Mouse (Mus musculus): ENCODE data around the gene Ephb1. TPM values are rescaled to one million over a fixed set of nuclear protein-coding genes. Genes with fewer than 3 reads are reported as not detected.

Gene Ephb1
- total RNA-seq, 2 experiments from 2014 or later = 1.8 to 2.1 TPM

DNA sequence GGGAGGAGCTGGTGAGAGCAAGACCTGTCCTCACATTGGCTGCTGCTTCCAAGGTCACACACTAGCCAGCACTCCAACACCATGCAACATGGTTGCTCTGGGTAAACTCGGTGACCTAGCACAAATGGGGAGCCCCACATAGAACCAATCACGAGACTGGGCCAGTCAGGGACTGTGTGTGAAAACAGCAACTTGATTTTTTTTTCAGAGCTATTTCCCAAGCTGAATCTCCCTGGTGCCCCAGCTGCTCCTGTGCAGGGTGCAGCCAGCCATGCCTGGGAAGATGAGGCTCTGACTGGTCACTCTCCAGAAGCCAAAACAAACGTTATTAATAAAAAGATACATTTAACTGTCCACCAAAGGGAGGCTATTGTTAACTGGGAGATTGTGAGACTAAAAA, 173.2 kb downstream of the Ephb1 start:
- DNase-seq (ENCODE audit: low spot score in 2 of 2) = no peak

GRCm38 (mm10) chr9:102180486-102180885, 174.0 kb downstream of the Ephb1 start:
- no peak for DNase-seq (ENCODE audit: low spot score in 2 of 2)

DNA sequence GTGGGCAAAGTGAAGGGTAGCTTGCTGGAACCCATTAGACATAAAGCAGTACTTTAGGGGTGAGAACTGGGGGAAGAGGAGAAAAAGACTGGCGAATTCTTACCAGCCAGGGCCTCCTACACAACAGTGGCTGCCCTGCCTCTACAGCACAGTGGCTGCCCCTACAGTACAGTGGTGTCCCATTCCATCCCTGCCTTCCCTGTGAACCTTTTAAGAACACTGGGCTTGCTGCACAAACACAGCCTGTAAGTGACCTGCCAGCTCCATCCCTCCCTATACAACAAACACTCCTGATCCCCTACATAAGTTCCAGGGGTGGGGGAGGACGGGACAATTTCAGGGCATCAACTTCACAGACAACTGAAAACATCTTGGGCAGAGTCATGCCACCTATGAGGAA, 174.4 kb downstream of the Ephb1 start:
- DNase-seq (ENCODE audit: low spot score in 2 of 2) = no peak

DNA sequence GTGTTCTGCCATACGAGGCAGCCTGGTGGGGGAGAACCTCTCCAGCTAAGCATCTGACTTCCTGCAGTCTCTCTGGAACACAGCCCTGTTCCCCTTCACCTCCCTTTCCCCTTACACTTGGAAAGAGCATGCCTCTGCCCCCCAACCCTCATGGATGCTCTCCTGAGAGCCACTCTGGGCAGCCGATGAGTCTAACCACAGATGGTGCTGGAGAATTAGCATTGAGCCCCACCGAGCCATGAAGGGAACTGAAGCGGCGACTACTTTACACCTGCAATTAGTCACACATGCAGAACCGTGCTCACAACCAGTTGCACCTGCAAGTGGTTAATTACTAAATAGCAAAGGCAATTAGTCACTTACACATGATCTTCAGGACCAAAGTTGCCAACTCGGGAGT, 184.8 kb downstream of the Ephb1 start:
- DNase-seq (ENCODE audit: low spot score in 2 of 2) = no peak

- no peak for DNase-seq (ENCODE audit: low spot score in 2 of 2)
Observed at GRCm38 (mm10) chr9:102155876-102156275, 198.6 kb downstream of the Ephb1 start.

GRCm38 (mm10) chr9:102139181-102139580, 215.3 kb downstream of the Ephb1 start:
- DNase-seq (ENCODE audit: low spot score in 2 of 2) = no peak

- no peak for DNase-seq (ENCODE audit: low spot score in 2 of 2)
Observed at GRCm38 (mm10) chr9:102138671-102139070, 215.8 kb downstream of the Ephb1 start.

DNA sequence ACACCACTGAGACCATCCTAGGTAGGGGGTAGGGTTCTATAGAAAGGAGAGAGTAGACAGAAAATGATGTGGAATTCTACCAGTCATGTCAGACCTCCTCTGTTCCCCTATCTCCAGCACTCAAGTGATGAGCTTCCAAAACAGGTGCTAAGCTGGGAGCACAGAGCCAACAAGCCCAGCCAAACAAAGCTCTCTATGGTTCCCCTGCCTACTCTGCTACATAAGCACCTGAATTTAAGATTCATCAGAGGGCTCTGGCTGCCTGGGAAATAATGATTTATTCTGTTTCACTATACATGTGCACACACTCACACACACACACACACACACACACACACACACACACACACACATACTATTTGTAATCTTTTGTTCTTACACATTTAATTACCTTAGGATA, 216.3 kb downstream of the Ephb1 start:
- DNase-seq (ENCODE audit: low spot score in 2 of 2) = no peak

DNA sequence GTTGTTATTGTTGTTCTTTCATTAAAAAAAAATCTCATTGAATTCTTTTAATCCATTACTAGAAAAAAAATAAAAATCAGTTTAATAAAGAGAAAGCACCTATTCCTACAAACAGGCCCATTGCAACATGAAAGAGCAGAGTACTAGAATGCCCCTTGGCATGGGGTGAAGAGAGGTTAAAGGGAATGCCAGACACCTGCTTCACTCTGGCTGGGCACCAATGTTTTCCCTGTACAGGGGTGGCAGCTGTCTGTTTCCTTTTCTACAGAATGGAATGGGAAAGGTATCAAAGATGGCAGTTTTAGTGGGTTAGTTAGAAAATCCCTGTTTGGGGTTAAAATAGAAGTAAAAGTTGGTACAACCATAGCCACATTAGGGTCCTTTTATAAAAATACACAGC, 224.0 kb downstream of the Ephb1 start:
- DNase-seq (ENCODE audit: low spot score in 2 of 2) = no peak

- no peak for DNase-seq (ENCODE audit: low spot score in 2 of 2)
Observed at GRCm38 (mm10) chr9:102126510-102126909, 228.0 kb downstream of the Ephb1 start.

- no peak for DNase-seq (ENCODE audit: low spot score in 2 of 2)
Observed at GRCm38 (mm10) chr9:102122880-102123453, 231.5 kb downstream of the Ephb1 start.

- no peak for DNase-seq (ENCODE audit: low spot score in 2 of 2)
Observed at GRCm38 (mm10) chr9:102119422-102119821, 235.1 kb downstream of the Ephb1 start.

DNA sequence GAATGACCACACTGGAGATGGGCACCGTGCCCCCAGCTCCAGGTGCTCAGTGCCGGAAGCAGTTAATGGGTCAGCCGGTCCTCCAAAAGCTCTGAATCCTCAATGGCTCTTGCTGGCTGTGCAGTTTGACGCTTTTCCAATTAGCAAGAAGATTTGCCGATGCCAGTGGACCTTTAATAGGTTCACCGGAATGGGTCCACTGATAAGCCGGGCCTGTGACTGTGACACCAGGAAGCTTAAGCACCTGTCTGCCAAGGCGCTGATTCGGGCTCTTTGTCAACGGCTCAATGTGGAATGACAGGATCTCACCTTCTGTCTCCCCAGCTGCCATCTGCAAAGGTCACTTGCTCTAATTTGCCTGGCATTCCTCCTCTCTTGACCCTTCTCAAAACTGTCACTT, 239.2 kb downstream of the Ephb1 start:
- DNase-seq (ENCODE audit: low spot score in 2 of 2) = no peak

GRCm38 (mm10) chr9:102111471-102111870, 243.0 kb downstream of the Ephb1 start:
- no peak for DNase-seq (ENCODE audit: low spot score in 2 of 2)

- DNase-seq (ENCODE audit: low spot score in 2 of 2) = no peak
Observed at GRCm38 (mm10) chr9:102107978-102108377, 246.5 kb downstream of the Ephb1 start.

DNA sequence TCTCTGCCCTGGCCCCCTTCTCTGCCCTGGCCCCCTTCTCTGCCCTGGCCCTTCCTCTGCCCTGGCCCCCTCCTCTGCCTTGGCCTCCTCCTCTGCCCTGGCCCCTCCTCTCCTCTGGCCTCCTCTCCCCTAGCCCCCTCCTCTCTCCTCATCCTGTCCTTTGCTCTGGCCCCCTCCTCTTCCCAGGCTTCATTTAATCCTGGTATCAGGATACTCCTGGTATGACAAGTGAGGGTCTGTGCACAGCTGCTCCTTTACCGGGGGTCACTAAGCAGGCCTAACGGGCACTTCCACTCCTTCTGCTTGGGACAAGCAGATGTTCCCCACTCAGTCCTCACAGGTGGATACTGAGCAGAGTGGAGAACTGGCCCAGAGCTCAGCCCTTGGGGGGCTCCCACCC, 247.3 kb downstream of the Ephb1 start:
- DNase-seq (ENCODE audit: low spot score in 2 of 2) = no peak

DNA sequence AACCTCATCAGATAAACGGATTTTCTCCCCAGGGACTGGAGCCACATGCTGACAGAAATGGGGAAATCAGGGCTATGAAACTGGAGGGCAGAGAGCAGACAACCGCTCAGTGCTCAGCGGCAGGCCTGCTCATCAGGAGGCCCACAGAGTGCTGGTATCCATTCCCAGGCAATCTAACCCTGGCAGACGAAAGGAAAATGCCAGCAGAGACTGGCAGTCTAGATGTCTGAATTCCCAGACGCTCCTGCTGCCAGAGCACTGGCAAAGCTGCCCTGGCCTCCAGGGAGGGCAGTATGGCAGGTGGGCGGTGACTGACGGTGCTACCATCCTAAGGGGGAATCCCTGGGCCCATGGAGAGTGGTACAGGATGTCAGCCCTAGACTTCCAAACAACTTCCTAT, 257.7 kb downstream of the Ephb1 start:
- DNase-seq (ENCODE audit: low spot score in 2 of 2) = no peak

GRCm38 (mm10) chr9:102088598-102088997, 265.9 kb downstream of the Ephb1 start:
- DNase-seq (ENCODE audit: low spot score in 2 of 2) = no peak

DNA sequence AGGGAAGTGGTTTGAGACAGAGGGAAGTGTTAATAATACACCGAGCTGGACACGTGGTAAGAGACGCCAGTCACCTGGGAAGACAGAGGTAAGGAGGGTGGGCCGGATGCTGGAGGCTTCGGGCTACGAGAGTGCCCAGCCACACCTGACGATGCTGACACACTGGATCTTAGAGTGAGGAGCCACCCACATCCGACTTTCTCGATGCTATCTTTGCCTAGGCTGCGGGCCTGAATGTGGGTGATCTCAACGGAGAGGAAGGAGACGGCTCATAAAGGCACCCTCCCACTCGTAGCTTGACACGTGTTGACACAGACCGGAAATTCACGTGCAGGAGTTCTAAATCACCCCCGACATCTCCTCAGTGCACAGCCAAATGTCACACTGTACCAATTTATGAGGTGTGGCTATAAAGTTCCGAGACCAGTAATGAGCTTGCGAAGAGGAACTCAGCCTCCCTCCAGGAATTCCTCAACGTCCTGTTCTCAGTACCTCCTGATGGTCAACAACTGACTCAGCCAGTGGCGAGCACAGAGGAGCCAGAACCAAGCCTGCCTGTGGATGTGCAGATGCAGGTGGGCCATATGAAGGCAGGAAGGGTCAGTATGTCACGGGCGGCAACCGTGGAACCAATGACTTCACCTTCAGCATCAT, 268.3 kb downstream of the Ephb1 start:
- DNase-seq (ENCODE audit: low spot score in 2 of 2) = no peak

DNA sequence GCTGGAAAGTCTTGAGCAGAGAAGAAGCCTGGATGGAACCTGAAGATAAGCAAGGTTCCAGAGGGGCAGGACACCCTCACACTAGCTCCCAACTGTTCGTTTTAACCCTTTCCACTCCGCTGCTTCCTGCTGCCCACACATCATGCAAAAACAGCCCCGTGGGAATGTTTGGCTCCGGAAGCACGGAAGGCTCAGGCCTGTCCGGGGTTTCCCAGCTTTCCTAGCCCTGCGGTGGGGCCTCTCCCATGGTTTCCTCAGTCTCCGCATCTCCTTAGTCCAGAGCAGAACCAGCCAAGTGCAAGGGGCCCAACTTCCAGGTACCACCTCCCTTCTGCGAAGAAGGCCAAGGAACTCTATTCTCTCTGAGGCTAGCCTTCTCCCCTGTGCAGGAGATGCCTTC, 269.0 kb downstream of the Ephb1 start:
- no peak for DNase-seq (ENCODE audit: low spot score in 2 of 2)

GRCm38 (mm10) chr9:102080934-102081333, 273.6 kb downstream of the Ephb1 start:
- no peak for DNase-seq (ENCODE audit: low spot score in 2 of 2)

GRCm38 (mm10) chr9:102079151-102079550, 275.3 kb downstream of the Ephb1 start:
- DNase-seq (ENCODE audit: low spot score in 2 of 2) = no peak

- no peak for DNase-seq (ENCODE audit: low spot score in 2 of 2)
Observed at GRCm38 (mm10) chr9:102078238-102078637, 276.3 kb downstream of the Ephb1 start.
